Mouse (Mus musculus) brain, embryonic 14.5 days (tissue): ENCODE measurements around the gene Cpne9. TPM values are rescaled to one million over a fixed set of nuclear protein-coding genes. Genes with fewer than 3 reads are reported as not detected.

Experiments
- DNase-seq: peaks from one replicate; pipeline ENCODE4 v3.0.0-alpha.2; 2011; ENCODE audit warnings: low read depth
- CTCF ChIP-seq: fragments of 200-500 bp; IDR thresholded peaks from 2 replicates; pipeline ENCODE4 v1.5.1; 2012; ENCODE audit warnings: inconsistent platforms, mild to moderate bottlenecking, moderate library complexity, borderline replicate concordance; ENCODE audit not compliant: insufficient read depth, insufficient read length; ENCODE audit errors: extremely low read depth
- POLR2A ChIP-seq: fragments of 200-500 bp; IDR thresholded peaks from 2 replicates; pipeline ENCODE4 v1.6.1; 2012; ENCODE audit warnings: mild to moderate bottlenecking, inconsistent platforms, borderline replicate concordance; ENCODE audit not compliant: poor library complexity, insufficient read depth, insufficient read length, severe bottlenecking; ENCODE audit errors: extremely low read depth
- polyA plus RNA-seq: library from polyadenylated mRNA; depleted of rRNA; stranded (reverse); fragments of >200 nt; gene quantifications from 2 replicates; pipeline ENCODE4 v1.2.3, GENCODE M21; 2012

Gene Cpne9
- polyA plus RNA-seq, 1 experiment = 4.2 TPM

GRCm38 (mm10) chr6:113264429-113264828 lies 17.7 kb upstream of the Cpne9 start:
- no peak for DNase-seq
- no peak for TF ChIP-seq POLR2A
- TF ChIP-seq CTCF = no peak

DNA sequence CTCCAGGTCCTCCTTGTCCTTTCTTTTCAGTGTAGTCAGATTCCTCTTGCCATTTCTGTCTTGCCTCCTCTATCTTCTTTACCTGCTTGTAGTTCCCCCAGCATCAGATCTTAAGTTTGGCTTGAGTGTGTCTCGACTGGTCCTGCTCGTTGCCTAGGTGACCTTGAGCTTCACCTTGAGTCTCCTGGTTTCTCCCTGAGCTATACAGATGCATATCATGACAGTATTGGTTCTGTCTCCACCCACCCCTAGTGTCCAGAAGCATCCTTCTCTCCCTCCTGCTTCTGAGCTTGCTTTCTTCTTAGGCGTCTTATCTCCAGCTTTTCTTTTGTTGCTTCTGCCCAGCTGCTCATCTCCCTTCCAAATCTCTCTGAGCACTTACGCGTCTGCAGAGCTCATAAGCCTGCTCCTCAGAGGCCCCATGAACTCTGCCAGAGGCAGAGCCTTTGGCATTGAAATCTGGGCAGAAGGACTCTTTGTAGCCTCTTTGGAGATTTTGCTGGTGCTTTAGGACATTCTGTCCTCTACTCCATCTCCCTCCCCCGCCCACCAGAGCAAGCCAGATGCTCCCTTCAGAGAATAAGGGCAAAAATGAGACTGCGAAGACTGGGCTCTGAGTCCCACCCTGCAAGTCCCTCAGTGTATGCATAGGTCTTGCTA lies 15.0 kb upstream of the Cpne9 start:
- DNase-seq = no peak
- no peak for TF ChIP-seq POLR2A
- TF ChIP-seq CTCF = no peak

- TF ChIP-seq CTCF (no peak), POLR2A (no peak)
- DNase-seq = no peak
These were observed 14.1 kb upstream of the Cpne9 start for GRCm38 (mm10) chr6:113267988-113268387.

DNA sequence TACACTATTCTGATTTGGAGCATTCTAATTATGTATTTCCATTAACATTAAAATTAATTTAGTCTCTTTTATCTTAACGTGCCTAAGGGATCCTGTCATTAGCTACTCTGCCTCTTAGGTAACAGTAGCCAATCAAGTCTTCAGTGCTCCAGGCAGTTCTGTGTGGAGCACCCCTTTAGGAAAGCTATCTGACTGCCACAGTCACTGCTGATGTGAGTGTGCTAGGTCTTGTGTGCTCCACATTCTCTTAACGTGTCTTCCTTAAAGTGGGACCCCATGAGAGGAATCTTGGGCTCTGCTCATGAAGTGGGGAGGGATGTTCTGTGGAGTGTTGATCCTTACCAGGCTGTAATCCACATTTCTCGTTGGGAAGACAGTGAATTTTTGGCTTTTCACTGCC lies 9.7 kb upstream of the Cpne9 start:
- no peak for DNase-seq
- TF ChIP-seq POLR2A = no peak
- no peak for TF ChIP-seq CTCF

DNA sequence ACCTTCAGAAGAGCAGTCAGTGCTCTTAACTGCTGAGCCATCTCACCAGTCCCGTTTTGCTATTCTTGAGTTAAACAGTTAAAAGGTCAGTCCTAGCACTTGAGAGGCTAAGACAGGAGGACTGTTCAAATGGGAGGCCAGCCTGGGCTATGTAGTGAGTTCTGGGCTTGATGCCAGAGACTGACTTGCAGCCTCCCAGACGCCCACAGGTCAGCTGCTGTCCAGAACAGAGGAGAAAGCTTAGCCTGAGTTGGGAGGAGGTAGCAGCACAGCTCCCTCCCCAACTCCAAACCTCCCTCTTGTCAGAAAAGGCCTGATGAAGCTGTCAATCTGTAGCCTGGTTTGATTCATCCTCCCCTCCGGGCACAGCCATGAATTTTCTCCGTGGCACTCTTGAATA lies 5.3 kb upstream of the Cpne9 start:
- TF ChIP-seq POLR2A = no peak
- no peak for DNase-seq

GRCm38 (mm10) chr6:113281676-113282075 lies 431 bp upstream of the Cpne9 start:
- no peak for DNase-seq
- TF ChIP-seq CTCF (no peak), POLR2A (no peak)

- no peak for DNase-seq
- no peak for TF ChIP-seq CTCF
- TF ChIP-seq POLR2A = no peak
These were observed 862 bp downstream of the Cpne9 start for GRCm38 (mm10) chr6:113282969-113283368.

DNA sequence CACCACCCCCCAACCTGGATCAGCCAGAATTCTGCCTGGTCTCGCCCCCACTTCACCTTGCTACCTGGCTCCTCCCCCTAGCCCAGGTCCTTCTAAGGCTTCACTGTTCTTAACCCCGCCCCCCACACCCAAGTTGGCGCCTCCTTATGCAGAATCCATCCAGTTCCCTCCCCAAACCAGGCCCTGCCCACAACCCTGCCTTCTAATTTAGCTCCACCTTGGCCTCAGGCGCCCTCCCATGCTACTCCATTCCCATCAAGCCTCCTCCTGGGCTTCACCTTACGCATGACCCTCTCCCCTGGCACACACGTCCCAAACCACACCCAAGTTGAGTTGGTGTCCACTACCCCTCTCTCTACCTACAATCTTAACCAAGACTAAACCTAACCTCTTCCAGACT lies 1.4 kb downstream of the Cpne9 start:
- TF ChIP-seq POLR2A (no peak), CTCF (no peak)
- DNase-seq = no peak

GRCm38 (mm10) chr6:113284931-113285330 lies 2.8 kb downstream of the Cpne9 start:
- TF ChIP-seq CTCF (no peak), POLR2A (no peak)
- DNase-seq = no peak

GRCm38 (mm10) chr6:113286316-113286715 lies 4.2 kb downstream of the Cpne9 start:
- no peak for TF ChIP-seq POLR2A
- no peak for TF ChIP-seq CTCF

GRCm38 (mm10) chr6:113287236-113287635 lies 5.1 kb downstream of the Cpne9 start:
- DNase-seq = no peak
- TF ChIP-seq POLR2A = no peak
- TF ChIP-seq CTCF = no peak

More at GRCm38 (mm10) chr6:113286316-113286715, 4.2 kb downstream of the Cpne9 start:
- DNase-seq = no peak

GRCm38 (mm10) chr6:113289346-113289745 lies 7.2 kb downstream of the Cpne9 start:
- TF ChIP-seq POLR2A = no peak
- no peak for TF ChIP-seq CTCF
- DNase-seq = no peak

GRCm38 (mm10) chr6:113290346-113290745 lies 8.2 kb downstream of the Cpne9 start:
- no peak for TF ChIP-seq POLR2A
- no peak for TF ChIP-seq CTCF
- no peak for DNase-seq

DNA sequence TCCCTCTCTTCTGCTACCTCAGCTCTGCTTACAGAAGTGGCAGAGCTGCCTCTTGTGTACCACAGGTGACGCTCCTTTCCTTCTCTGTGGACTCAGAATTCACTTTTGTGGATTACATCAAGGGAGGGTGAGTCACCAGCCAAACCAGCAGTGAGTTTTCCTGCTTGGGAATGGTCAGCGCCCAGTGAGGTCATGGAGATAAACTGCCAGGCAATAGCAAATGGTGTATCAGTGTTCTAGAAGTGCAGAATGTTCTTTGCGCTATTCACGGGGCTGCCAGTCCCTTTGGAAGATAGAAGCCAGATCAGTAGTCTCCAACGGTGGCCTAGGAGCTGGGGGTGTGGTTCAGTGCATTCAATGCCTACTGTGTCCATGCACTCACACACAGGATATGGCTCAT lies 10.8 kb downstream of the Cpne9 start:
- DNase-seq = no peak

More for the DNA sequence above, 10.8 kb downstream of the Cpne9 start:
- no peak for TF ChIP-seq CTCF
- TF ChIP-seq POLR2A = no peak
